Mouse (Mus musculus): ENCODE results near the gene Adamts2. TPM values are rescaled to one million over a fixed set of nuclear protein-coding genes. Genes with fewer than 3 reads are reported as not detected.
A peak's percentile ranks its signal among the peaks of the same experiment; 100 is the strongest.

Adamts2 gene
- polyA plus RNA-seq, 1 experiment from 2014 or later, result 5.7 TPM

DNA sequence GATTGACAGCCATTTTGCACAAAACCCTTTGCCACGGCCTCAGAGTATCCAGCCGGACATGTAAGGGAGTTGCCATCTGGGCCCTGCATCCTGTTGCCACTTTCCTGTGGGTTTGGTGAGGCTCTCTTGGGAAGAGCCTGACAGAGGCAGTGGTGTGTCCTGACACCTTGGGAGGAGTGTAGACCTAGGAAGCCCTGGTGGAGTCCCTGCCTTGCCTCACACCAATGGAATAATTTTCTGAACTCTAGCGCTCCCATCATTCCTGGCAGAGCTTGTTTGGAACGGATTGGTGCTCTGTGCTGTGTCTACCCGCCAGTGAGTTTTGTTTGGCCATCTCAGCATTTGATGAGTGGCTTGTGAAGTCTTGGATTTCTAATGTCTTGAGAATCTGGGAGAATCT lies 19.5 kb downstream of the Adamts2 start:
- 66% methylated on average over 5 of the region's 5 CpGs for WGBS
- H3K36me3 ChIP-seq (ENCODE audit: insufficient read depth, low read length), result no peaks in the 10 kb centered on the region
- no peak overlapping the region for H3K4me2 ChIP-seq (replicated peaks; ENCODE audit: low read depth, low read length)
- no peaks in the 10 kb centered on the region for H3K9me3 ChIP-seq (ENCODE audit: low read length)
- H3K9ac ChIP-seq (replicated peaks; ENCODE audit: low read length), result no peak overlapping the region
- peaks cover 10% of the 10 kb centered on the region; the same call in 1 of the 2 replicates for H3K4me1 ChIP-seq (ENCODE audit: insufficient read depth, low read length)
- peak overlapping the region; percentile 22; the same call in 1 of the 2 replicates for H3K27ac ChIP-seq (ENCODE audit: low read length)
- no peak overlapping the region for H3K4me3 ChIP-seq (ENCODE audit: low read length)
- ATAC-seq (ENCODE audit: low FRiP score, low TSS enrichment), result no peak
- H3K27me3 ChIP-seq (ENCODE audit: insufficient read depth, low read length), result no peaks in the 10 kb centered on the region

DNA sequence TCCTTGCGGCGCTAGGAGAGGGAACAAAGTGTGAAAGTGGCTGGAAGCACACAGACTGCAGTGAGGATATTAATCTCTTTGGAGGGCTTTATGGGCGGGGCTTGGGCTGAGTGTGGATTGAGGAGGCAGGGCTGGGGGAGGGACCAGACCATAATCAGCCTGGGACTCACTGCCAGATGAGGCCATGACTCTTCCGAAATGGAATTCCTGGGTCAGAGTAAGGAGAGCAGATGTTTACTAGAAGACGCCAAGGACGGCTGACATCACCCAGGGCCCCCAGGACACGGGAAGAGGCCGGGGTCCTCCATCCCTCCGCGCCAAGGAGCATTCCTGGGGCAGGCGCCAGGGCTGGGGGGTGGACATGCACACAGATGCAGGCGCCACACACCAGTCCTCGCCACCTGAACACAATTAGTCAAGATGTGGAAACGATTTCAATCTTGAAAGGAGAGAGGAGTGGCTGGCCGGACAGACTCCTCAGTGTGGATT lies 20.4 kb downstream of the Adamts2 start:
- peak; percentile 90 for ATAC-seq (ENCODE audit: low FRiP score, low TSS enrichment)
- peaks cover 10% of the 10 kb centered on the region; the same call in 1 of the 2 replicates for H3K4me1 ChIP-seq (ENCODE audit: insufficient read depth, low read length)
- H3K4me3 ChIP-seq (ENCODE audit: low read length), result peak overlapping the region; percentile 3; the same call in 1 of the 2 replicates
- no peaks in the 10 kb centered on the region for H3K27me3 ChIP-seq (ENCODE audit: insufficient read depth, low read length)
- peak overlapping the region; percentile 22; the same call in 1 of the 2 replicates for H3K27ac ChIP-seq (ENCODE audit: low read length)
- no peak overlapping the region for H3K9ac ChIP-seq (replicated peaks; ENCODE audit: low read length)
- H3K36me3 ChIP-seq (ENCODE audit: insufficient read depth, low read length), result no peaks in the 10 kb centered on the region
- WGBS, result 40% methylated on average over 15 of the region's 15 CpGs
- H3K9me3 ChIP-seq (ENCODE audit: low read length), result no peaks in the 10 kb centered on the region
- peak overlapping the region; percentile 38 for H3K4me2 ChIP-seq (replicated peaks; ENCODE audit: low read depth, low read length)

DNA sequence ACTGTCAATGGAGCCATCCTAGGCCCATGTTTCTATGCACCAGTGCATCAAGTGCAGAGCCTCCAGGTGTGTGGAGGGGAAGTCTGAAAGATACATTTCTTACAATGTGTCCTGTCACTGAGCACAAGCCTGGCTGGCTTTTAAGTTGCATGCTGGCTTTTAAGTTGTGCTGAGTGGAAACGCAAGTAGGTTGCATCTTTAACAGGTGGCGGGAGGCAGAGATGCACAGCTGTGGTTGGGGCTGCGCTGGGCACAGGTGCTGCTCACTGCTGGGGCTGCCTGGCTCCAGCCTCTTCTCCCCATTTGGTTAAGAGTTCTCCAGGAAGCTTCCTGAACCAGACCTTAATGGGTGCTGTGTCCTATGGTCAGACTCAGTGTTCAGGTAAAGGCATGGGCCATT lies 21.9 kb downstream of the Adamts2 start:
- H3K4me3 ChIP-seq (ENCODE audit: low read length), result no peak overlapping the region
- no peak overlapping the region for H3K27ac ChIP-seq (ENCODE audit: low read length)
- H3K27me3 ChIP-seq (ENCODE audit: insufficient read depth, low read length), result no peaks in the 10 kb centered on the region
- no peak overlapping the region for H3K9ac ChIP-seq (replicated peaks; ENCODE audit: low read length)
- no peaks in the 10 kb centered on the region for H3K36me3 ChIP-seq (ENCODE audit: insufficient read depth, low read length)
- 93% methylated on average over 3 of the region's 3 CpGs for WGBS
- H3K4me1 ChIP-seq (ENCODE audit: insufficient read depth, low read length), result peaks cover 10% of the 10 kb centered on the region; the same call in 1 of the 2 replicates
- H3K4me2 ChIP-seq (replicated peaks; ENCODE audit: low read depth, low read length), result no peak overlapping the region
- no peak for ATAC-seq (ENCODE audit: low FRiP score, low TSS enrichment)
- no peaks in the 10 kb centered on the region for H3K9me3 ChIP-seq (ENCODE audit: low read length)

DNA sequence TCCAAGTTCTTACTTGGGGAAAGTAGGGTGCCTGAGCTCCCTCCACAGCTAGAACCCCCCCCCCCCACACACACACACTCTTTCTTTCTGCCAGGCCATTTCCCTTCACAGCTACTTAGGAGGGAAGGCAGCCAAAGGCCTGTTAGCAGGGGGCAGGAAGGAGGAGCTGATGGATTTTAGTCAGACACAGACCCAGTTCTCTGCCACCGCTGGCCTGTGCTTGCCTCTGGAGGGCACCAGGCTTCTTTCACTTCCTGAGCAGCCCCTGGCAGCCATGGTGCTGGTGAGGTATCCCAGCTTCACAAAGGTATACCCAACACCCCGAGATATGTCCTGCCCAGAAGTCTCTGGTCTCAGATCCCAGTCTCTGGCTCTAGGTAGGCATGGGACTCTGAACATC lies 22.4 kb downstream of the Adamts2 start:
- Histone ChIP-seq H3K27me3 (ENCODE audit: insufficient read depth, low read length) (no peaks in the 10 kb centered on the region), H3K4me1 (ENCODE audit: insufficient read depth, low read length) (peaks cover 10% of the 10 kb centered on the region; the same call in 1 of the 2 replicates), H3K9me3 (ENCODE audit: low read length) (no peaks in the 10 kb centered on the region), H3K4me2 (replicated peaks; ENCODE audit: low read depth, low read length) (no peak overlapping the region), H3K9ac (replicated peaks; ENCODE audit: low read length) (no peak overlapping the region), H3K36me3 (ENCODE audit: insufficient read depth, low read length) (no peaks in the 10 kb centered on the region), H3K4me3 (ENCODE audit: low read length) (no peak overlapping the region), H3K27ac (ENCODE audit: low read length) (no peak overlapping the region)
- 71% methylated on average over 2 of the region's 2 CpGs for WGBS
- 0 out of 2 replicates have a peak, but pooled peaks have one; percentile 25 for ATAC-seq (ENCODE audit: low FRiP score, low TSS enrichment)

DNA sequence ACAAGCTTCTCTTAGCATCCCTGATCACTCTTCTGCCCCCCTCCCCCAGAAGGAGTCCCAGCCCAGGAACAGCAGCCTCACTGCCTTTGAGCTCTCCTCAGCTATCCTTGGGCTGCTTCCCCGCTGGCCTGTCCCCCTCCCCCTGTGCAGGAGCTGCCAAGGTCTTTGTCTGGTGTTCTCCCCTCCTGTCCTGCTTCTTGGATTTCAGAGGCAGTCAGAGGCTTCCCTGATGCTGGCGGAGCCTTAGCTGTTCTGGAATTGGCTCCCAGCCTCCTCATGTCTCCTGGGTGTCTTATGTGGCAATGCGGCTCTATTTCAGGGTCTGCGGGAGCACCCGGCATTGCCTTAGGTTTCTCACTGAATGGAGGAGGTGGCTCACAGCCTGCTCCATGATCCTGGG lies 22.8 kb downstream of the Adamts2 start:
- no peak for ATAC-seq (ENCODE audit: low FRiP score, low TSS enrichment)

DNA sequence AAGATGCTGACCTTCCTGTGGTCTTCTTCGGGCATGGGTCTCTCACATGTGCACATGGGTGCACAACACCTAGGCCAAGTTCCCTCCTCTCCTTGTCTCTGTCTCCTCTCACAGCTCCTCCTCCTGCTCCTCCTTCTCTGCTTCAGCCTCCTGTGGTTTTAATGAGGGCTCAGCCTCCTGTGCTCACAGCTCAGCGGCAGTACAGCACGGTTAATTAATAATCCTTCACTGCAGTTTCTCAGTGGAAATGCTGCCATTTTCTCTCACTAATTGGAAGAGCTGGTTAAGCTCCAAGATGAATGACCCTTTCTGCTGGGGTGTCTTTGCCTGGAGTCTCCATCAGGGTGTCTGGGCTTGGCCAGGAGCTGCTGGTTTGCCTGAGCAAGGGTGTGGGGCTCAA lies 27.0 kb downstream of the Adamts2 start:
- Histone ChIP-seq H3K4me2 (replicated peaks; ENCODE audit: low read depth, low read length) (no peak overlapping the region), H3K27ac (ENCODE audit: low read length) (no peak overlapping the region), H3K4me3 (ENCODE audit: low read length) (no peak overlapping the region), H3K9ac (replicated peaks; ENCODE audit: low read length) (no peak overlapping the region), H3K9me3 (ENCODE audit: low read length) (no peaks in the 10 kb centered on the region), H3K27me3 (ENCODE audit: insufficient read depth, low read length) (no peaks in the 10 kb centered on the region), H3K36me3 (ENCODE audit: insufficient read depth, low read length) (no peaks in the 10 kb centered on the region), H3K4me1 (ENCODE audit: insufficient read depth, low read length) (peaks cover 14% of the 10 kb centered on the region)
- 42% methylated on average over 3 of the region's 3 CpGs for WGBS
- ATAC-seq (ENCODE audit: low FRiP score, low TSS enrichment), result no peak

More for the DNA sequence above, 22.8 kb downstream of the Adamts2 start:
- peaks cover 10% of the 10 kb centered on the region; the same call in 1 of the 2 replicates for H3K4me1 ChIP-seq (ENCODE audit: insufficient read depth, low read length)
- H3K27me3 ChIP-seq (ENCODE audit: insufficient read depth, low read length), result no peaks in the 10 kb centered on the region
- H3K4me3 ChIP-seq (ENCODE audit: low read length), result no peak overlapping the region
- no peak overlapping the region for H3K9ac ChIP-seq (replicated peaks; ENCODE audit: low read length)
- no peak overlapping the region for H3K4me2 ChIP-seq (replicated peaks; ENCODE audit: low read depth, low read length)
- 59% methylated on average over 5 of the region's 5 CpGs for WGBS
- no peaks in the 10 kb centered on the region for H3K9me3 ChIP-seq (ENCODE audit: low read length)
- no peaks in the 10 kb centered on the region for H3K36me3 ChIP-seq (ENCODE audit: insufficient read depth, low read length)
- no peak overlapping the region for H3K27ac ChIP-seq (ENCODE audit: low read length)

DNA sequence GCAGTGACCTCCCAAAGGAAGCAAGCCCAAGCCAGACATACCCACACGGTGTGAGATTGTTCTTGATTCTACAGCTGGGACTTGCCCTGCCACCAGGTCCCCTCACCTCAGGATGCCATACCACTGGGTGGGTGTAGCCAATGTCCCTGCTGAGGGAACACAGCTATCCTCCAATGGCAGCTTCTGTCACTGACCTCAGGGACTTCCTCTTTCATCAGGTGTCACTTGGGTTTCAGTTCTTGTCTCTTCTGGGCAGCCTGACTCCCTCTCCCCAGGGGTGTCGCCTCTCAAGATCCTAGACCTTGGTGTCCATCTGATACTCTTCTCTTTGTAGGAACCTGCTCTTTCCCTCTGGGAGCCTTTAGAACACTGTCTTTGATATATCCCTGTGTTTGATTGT lies 28.6 kb downstream of the Adamts2 start:
- H3K9ac ChIP-seq (replicated peaks; ENCODE audit: low read length), result no peak overlapping the region
- H3K4me3 ChIP-seq (ENCODE audit: low read length), result no peak overlapping the region
- no peaks in the 10 kb centered on the region for H3K27me3 ChIP-seq (ENCODE audit: insufficient read depth, low read length)
- H3K36me3 ChIP-seq (ENCODE audit: insufficient read depth, low read length), result no peaks in the 10 kb centered on the region
- H3K4me2 ChIP-seq (replicated peaks; ENCODE audit: low read depth, low read length), result no peak overlapping the region
- no peak for ATAC-seq (ENCODE audit: low FRiP score, low TSS enrichment)
- no peak overlapping the region for H3K27ac ChIP-seq (ENCODE audit: low read length)
- peaks cover 14% of the 10 kb centered on the region for H3K4me1 ChIP-seq (ENCODE audit: insufficient read depth, low read length)
- WGBS, result 75% methylated on average over 2 of the region's 2 CpGs
- no peaks in the 10 kb centered on the region for H3K9me3 ChIP-seq (ENCODE audit: low read length)

DNA sequence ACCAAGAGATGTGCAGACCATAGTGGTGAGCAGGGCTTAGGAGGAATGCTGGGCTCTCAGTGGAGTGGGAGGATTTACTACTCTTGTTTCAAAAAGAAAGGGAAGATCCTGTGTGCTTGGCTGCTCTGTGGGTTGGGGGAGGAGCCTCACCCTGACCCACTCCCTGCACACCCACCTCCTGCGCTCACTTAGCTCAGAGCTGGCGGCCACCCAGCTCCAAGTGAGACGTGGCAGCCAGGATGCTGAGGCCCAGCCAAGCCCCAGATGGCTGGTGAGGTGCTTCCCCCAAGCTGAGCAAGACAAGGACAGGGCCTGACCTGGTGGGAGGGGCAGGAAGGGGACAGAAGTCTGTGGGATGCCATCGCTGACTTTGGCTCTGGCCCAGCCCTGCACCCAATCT lies 30.4 kb downstream of the Adamts2 start:
- H3K4me2 ChIP-seq (replicated peaks; ENCODE audit: low read depth, low read length), result no peak overlapping the region
- no peaks in the 10 kb centered on the region for H3K9me3 ChIP-seq (ENCODE audit: low read length)
- no peaks in the 10 kb centered on the region for H3K27me3 ChIP-seq (ENCODE audit: insufficient read depth, low read length)
- peaks cover 14% of the 10 kb centered on the region for H3K4me1 ChIP-seq (ENCODE audit: insufficient read depth, low read length)
- peak; percentile 81 for ATAC-seq (ENCODE audit: low FRiP score, low TSS enrichment)
- 14% methylated on average over 4 of the region's 4 CpGs for WGBS
- H3K4me3 ChIP-seq (ENCODE audit: low read length), result no peak overlapping the region
- no peak overlapping the region for H3K9ac ChIP-seq (replicated peaks; ENCODE audit: low read length)
- H3K27ac ChIP-seq (ENCODE audit: low read length), result no peak overlapping the region
- no peaks in the 10 kb centered on the region for H3K36me3 ChIP-seq (ENCODE audit: insufficient read depth, low read length)

DNA sequence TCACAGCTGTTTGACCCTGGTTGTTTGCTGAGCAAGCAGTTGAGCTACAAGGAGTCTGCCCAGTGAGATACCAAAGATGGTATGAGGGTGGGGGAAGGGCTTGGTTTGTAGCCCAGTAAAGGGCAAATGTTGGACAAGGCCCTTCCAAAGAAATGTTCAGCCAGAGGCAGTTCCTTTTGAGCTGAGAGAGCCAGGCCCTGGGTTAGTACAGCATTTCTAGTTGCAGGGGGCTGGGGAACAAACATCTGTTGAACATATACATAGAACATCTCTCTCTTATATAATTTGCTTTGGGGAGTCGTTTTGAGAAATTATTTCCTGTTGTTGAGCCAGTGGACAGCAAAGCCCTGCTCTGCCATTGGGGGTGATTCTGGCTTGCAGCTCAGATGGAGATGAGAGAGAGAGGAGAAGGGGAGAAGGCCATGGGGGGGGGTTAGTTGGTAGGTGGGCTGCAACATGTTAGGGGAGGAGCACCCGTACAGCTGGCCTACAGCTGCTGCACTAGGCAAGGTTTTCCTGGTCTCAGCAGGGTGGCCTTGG lies 33.2 kb downstream of the Adamts2 start:
- Histone ChIP-seq H3K36me3 (ENCODE audit: insufficient read depth, low read length) (no peaks in the 10 kb centered on the region), H3K9ac (replicated peaks; ENCODE audit: low read length) (no peak overlapping the region), H3K27me3 (ENCODE audit: insufficient read depth, low read length) (no peaks in the 10 kb centered on the region), H3K9me3 (ENCODE audit: low read length) (no peaks in the 10 kb centered on the region), H3K4me1 (ENCODE audit: insufficient read depth, low read length) (peaks cover 14% of the 10 kb centered on the region), H3K4me2 (replicated peaks; ENCODE audit: low read depth, low read length) (no peak overlapping the region), H3K27ac (ENCODE audit: low read length) (no peak overlapping the region; the same call in 1 of the 2 replicates), H3K4me3 (ENCODE audit: low read length) (no peak overlapping the region)
- ATAC-seq (ENCODE audit: low FRiP score, low TSS enrichment), result no peak
- 47% methylated on average over 2 of the region's 2 CpGs for WGBS

DNA sequence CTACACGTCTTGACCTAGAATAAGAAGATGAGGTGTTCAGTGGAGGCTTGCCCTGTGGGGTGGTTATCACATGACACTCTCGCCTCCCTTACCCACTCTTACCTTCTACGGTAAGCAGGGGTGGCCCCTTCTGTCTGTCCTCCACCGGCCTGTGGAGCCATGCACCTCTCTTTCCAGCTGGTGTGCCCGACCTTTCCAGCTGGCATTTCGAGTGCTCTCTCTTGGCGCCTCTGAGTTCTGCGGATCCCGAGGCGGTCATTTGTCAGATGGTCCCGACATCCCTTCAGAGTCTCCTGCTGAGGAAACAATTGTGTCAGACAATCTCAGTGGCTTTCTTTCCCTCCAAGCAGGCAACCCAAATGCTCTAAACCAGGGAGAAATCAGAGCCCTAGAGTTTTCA lies 35.1 kb downstream of the Adamts2 start:
- Histone ChIP-seq H3K27ac (ENCODE audit: low read length) (no peak overlapping the region), H3K27me3 (ENCODE audit: insufficient read depth, low read length) (no peaks in the 10 kb centered on the region), H3K9me3 (ENCODE audit: low read length) (no peaks in the 10 kb centered on the region), H3K36me3 (ENCODE audit: insufficient read depth, low read length) (no peaks in the 10 kb centered on the region), H3K4me2 (replicated peaks; ENCODE audit: low read depth, low read length) (no peak overlapping the region), H3K4me1 (ENCODE audit: insufficient read depth, low read length) (peaks cover 6% of the 10 kb centered on the region), H3K9ac (replicated peaks; ENCODE audit: low read length) (no peak overlapping the region), H3K4me3 (ENCODE audit: low read length) (no peak overlapping the region)
- WGBS, result 95% methylated on average over 11 of the region's 11 CpGs
- ATAC-seq (ENCODE audit: low FRiP score, low TSS enrichment), result no peak

Measured in kidney, embryonic 16.5 days (tissue).